Mouse (Mus musculus) ES-E14 (cell line): Measurements from ENCODE around the gene Zfp969.
"Not testable (repeated sequence)": the region's sequence is repeated elsewhere in the genome, so short reads cannot be mapped to it uniquely, and the experiment has no call there.

Experiments used
- CHD2 ChIP-seq: IDR thresholded peaks from 2 replicates; pipeline ENCODE4 v1.6.1; 2014; ENCODE audit warnings: mild to moderate bottlenecking, low read depth, low read length, inconsistent platforms
- HCFC1 ChIP-seq: IDR thresholded peaks from 2 replicates; pipeline ENCODE4 v1.6.1; 2012; ENCODE audit warnings: low read length, inconsistent platforms, borderline replicate concordance; ENCODE audit not compliant: insufficient read depth
- ZC3H11A ChIP-seq: IDR thresholded peaks from 2 replicates; pipeline ENCODE4 v1.6.1; 2012; ENCODE audit warnings: low read depth, mild to moderate bottlenecking, inconsistent platforms, low read length, borderline replicate concordance
- ZNF384 ChIP-seq: IDR thresholded peaks from 2 replicates; pipeline ENCODE4 v1.6.1; 2012; ENCODE audit warnings: low read depth, low read length, inconsistent platforms

DNA sequence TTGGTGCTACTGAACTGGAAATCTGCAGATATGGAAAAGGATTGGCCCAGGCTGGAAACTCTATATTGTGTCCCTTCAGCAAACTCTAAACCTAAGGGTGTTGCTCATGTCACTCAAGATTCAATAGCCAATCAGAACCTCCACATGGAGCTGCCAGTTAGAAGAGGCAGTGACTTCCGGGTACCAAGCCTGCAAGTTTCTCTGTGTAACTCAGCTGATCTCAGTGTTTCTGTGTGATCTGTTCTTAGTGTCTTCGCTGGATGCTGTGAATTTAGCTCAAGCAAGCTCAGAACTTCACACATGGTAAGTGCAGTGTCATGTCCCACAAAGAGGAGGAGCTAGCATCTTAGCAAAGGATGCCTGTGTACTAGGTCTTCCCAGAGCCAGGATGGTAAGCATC, 37.8 kb upstream of the Zfp969 start, which contains the start of gene Gm2007:
- TF ChIP-seq ZNF384, CHD2, HCFC1, ZC3H11A: not testable (repeated sequence)
